Mouse (Mus musculus): ENCODE data around the gene 4930595M18Rik. TPM values are rescaled to one million over a fixed set of nuclear protein-coding genes. Genes with fewer than 3 reads are reported as not detected.

The 4930595M18Rik gene
- total RNA-seq (2021), result not detected

DNA sequence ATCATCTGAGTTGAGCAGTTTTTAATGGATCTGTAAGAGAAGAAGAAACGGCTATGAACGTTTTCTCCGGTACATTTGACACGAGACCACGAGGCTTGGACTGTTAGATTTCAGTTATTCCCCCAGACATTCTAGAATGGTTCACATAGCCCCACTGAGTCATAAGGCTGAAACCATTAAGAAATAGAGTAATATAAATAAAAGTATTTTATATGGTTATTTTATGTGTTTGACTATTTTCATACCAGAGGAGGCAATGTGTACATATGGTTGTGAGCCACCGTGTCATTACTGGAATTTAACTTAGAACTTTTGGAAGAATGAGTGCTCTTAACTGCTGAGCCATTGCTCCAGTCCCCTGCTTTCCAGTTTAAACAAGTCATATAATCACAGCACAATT is at the start of gene 4930595M18Rik:
Gene 4930595M18Rik (minus strand): TSS at position 101 of the 400 bp plus-strand sequence.
- no peak for DNase-seq

DNA sequence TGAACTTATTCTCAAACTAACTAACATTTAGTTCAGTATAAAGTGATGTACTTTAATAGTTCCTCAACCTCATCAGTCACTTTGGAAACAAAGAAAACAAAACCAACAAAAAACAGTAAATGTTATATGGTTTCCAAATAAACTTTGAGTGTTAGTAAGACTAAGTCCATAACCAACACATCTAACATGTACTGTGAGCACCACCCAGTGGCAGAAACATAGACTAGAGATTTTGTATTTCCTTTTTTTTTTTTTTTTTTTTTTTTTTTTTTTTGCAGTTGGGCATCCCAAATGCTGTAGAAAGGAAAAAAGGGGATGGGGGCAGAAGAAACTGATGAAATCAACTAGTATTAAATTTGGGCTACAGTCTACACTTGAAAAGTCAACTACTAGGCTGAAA is 14.6 kb upstream of the 4930595M18Rik start:
- DNase-seq, result no peak

Data from layer of hippocampus, postnatal 36 days (tissue).